Mouse (Mus musculus) embryonic fibroblast, embryonic 13.5 days (primary cell): ENCODE measurements at regions not wholly inside any gene's neighbourhood (a gene's known extent, or its start where the extent isn't known, plus 50 kb on each side); places are given as distances from the start of the nearest gene placed in this dataset.

Experiments used
- CTCF ChIP-seq: IDR thresholded peaks from 2 replicates; pipeline ENCODE4 v1.5.1; 2011; ENCODE audit warnings: mild to moderate bottlenecking, control low read depth, low read length, moderate library complexity, borderline replicate concordance; ENCODE audit not compliant: insufficient read depth
- POLR2A ChIP-seq: IDR thresholded peaks from 2 replicates; pipeline ENCODE4 v1.6.1; 2011; ENCODE audit warnings: low read depth, mild to moderate bottlenecking, control low read depth, low read length, moderate library complexity

DNA sequence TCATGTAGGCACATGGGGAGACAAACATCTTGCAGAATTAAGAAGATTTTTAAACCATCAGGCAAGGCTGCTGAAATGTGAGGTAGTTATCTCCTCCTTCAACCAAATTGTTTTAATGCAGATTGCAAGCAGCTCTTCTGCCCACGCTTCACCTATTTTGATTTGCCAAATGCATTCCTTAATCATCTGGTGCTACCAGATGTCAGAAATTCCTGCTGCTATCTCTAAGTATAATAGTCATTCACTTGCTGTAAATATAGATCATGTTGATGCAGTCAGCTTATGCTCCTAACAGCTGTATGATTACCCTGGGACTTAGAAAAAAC is 98.8 kb upstream of the Gprin3 start:
- TF ChIP-seq POLR2A (no peak), CTCF (no peak)
